Mouse (Mus musculus): ENCODE measurements around the gene Nrxn3. TPM values are rescaled to one million over a fixed set of nuclear protein-coding genes. Genes with fewer than 3 reads are reported as not detected.

The Nrxn3 gene
- polyA plus RNA-seq, 1 experiment: 3.0 TPM

DNA sequence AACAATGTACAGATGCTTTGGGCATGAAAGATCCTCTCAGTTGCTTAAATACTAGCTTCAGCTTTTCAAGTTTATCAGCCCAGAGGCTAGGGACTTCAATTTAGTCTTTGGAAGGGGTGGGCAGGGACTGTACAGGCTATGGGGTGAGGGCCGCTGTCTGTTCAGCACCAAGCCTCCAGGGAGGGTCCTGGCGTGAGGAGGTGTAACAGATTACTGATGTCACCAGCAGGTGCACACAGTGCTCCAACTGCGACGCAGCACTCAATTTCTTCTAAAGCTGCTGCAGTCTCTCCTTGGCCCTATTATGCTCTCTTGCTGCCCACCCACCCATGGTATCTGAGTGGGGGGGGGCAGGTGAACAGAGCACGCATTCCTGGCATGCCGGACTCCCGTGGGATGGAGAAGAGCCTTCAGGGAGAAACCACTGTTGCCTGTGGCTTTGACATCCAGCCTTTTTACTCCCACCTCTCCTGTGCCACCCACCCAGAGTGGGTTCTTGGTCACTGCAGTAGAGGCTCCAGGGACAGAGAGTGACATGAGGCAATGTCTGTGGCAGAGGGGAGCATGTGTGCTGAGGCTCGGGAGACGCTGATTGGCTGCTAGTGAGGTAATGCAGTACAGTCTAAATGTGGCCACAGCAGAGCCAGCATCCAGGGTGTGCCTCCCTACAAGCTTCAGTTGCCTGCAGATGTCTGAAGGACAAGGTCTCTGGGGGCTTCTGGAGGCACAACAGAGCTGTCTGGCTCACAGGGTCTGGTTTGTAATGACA lies 406.6 kb downstream of the Nrxn3 start:
- TF ChIP-seq MYOD1 (IDR thresholded peaks at IDR 0.05; ENCODE audit: control insufficient read depth in 1 of 3, insufficient read length in 2 of 3, low read depth in 2 of 3): no peak
- Histone ChIP-seq H3K27me3 (ENCODE audit: control insufficient read depth, insufficient read depth, insufficient read length) (no peaks in the 10 kb centered on the region), H3K4me2 (ENCODE audit: low read depth) (no peak overlapping the region), H3K36me3 (ENCODE audit: control insufficient read depth, insufficient read depth) (no peaks in the 10 kb centered on the region), H3K4me3 (no peak overlapping the region), H3K79me2 (ENCODE audit: control insufficient read depth, insufficient read depth) (no peaks in the 10 kb centered on the region), H3ac (ENCODE audit: control insufficient read depth, insufficient read length) (no peak overlapping the region)

GRCm38 (mm10) chr12:89134333-89134732 lies 411.7 kb downstream of the Nrxn3 start:
- no peak for TF ChIP-seq CEBPB (IDR thresholded peaks at IDR 0.05; ENCODE audit: insufficient read depth, poor library complexity, severe bottlenecking)
- Histone ChIP-seq H3K4me2 (ENCODE audit: low read depth) (no peak overlapping the region), H3K36me3 (ENCODE audit: control insufficient read depth, insufficient read depth) (no peaks in the 10 kb centered on the region)

GRCm38 (mm10) chr12:89134774-89135307 lies 412.2 kb downstream of the Nrxn3 start:
- TF ChIP-seq MYOD1 (IDR thresholded peaks at IDR 0.05; ENCODE audit: control insufficient read depth in 1 of 3, insufficient read length in 2 of 3, low read depth in 2 of 3) (no peak), POLR2AphosphoS2 (IDR thresholded peaks at IDR 0.05; ENCODE audit: insufficient read length, low read depth) (no peak), MYOG (IDR thresholded peaks at IDR 0.05; ENCODE audit: control insufficient read depth in 1 of 3, insufficient read depth in 1 of 3, insufficient read length in 2 of 3, low read depth in 2 of 3) (no peak), TCF3 (IDR thresholded peaks at IDR 0.05; ENCODE audit: insufficient read length, low read depth) (no peak), REST (IDR thresholded peaks at IDR 0.05; ENCODE audit: insufficient read depth, insufficient read length) (no peak), MAX (IDR thresholded peaks at IDR 0.05; ENCODE audit: low read depth) (no peak), POLR2A (IDR thresholded peaks at IDR 0.05; ENCODE audit: insufficient read length, low read depth) (no peak), USF1 (IDR thresholded peaks at IDR 0.05; ENCODE audit: low read depth) (no peak)
- H3K27me3 ChIP-seq (ENCODE audit: control insufficient read depth, insufficient read depth, insufficient read length): no peaks in the 10 kb centered on the region
- H3K4me3 ChIP-seq: no peak overlapping the region
- no peak overlapping the region for H3ac ChIP-seq (ENCODE audit: control insufficient read depth, insufficient read length)
- H3K4me2 ChIP-seq (ENCODE audit: low read depth): no peak overlapping the region
- H3K36me3 ChIP-seq (ENCODE audit: control insufficient read depth, insufficient read depth): no peaks in the 10 kb centered on the region
- H3K79me2 ChIP-seq (ENCODE audit: control insufficient read depth, insufficient read depth): no peaks in the 10 kb centered on the region

More at GRCm38 (mm10) chr12:89134333-89134732, 411.7 kb downstream of the Nrxn3 start:
- Histone ChIP-seq H3K4me3 (no peak overlapping the region), H3ac (ENCODE audit: control insufficient read depth, insufficient read length) (no peak overlapping the region), H3K79me2 (ENCODE audit: control insufficient read depth, insufficient read depth) (no peaks in the 10 kb centered on the region), H3K27me3 (ENCODE audit: control insufficient read depth, insufficient read depth, insufficient read length) (no peaks in the 10 kb centered on the region)

DNA sequence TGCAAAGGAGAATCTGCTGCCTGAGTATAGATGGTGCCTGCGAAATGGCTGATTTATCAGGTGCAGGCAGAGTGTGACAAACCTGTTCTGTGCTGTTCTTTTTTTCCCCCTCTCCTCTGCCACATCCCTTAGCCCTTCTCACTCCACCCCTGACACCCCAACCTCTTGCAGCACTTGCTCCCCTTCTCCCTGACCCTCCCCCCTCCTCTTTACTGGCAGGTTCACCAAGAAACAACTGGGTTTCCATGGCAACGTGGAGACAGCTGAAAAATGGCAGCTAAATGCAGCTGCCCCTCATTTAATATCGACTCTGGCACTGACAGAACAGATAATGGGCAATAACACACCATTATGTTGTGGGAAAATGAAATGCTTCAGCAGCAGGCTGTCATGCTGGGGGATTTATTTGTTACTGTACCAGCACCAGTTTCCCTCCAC lies 426.3 kb downstream of the Nrxn3 start:
- no peak for TF ChIP-seq POLR2AphosphoS2 (IDR thresholded peaks at IDR 0.05; ENCODE audit: insufficient read length, low read depth)
- no peak for TF ChIP-seq CEBPB (IDR thresholded peaks at IDR 0.05; ENCODE audit: insufficient read depth, poor library complexity, severe bottlenecking)
- no peak for TF ChIP-seq MAX (IDR thresholded peaks at IDR 0.05; ENCODE audit: low read depth)
- TF ChIP-seq SRF (IDR thresholded peaks at IDR 0.05; ENCODE audit: control insufficient read depth, insufficient read length, low read depth): no peak
- TF ChIP-seq USF1 (IDR thresholded peaks at IDR 0.05; ENCODE audit: low read depth): no peak
- no peak for TF ChIP-seq E2F4 (IDR thresholded peaks at IDR 0.05; ENCODE audit: insufficient read depth)
- no peak for TF ChIP-seq MYOD1 (IDR thresholded peaks at IDR 0.05; ENCODE audit: control insufficient read depth in 1 of 3, insufficient read length in 2 of 3, low read depth in 2 of 3)
- no peak for TF ChIP-seq TCF12 (IDR thresholded peaks at IDR 0.05; ENCODE audit: insufficient read depth, poor library complexity, severe bottlenecking)
- TF ChIP-seq POLR2A (IDR thresholded peaks at IDR 0.05; ENCODE audit: insufficient read length, low read depth): no peak
- no peak for TF ChIP-seq REST (IDR thresholded peaks at IDR 0.05; ENCODE audit: insufficient read depth, insufficient read length)
- TF ChIP-seq MYOG (IDR thresholded peaks at IDR 0.05; ENCODE audit: control insufficient read depth in 1 of 3, insufficient read depth in 1 of 3, insufficient read length in 2 of 3, low read depth in 2 of 3): no peak
- no peak overlapping the region for H3ac ChIP-seq (ENCODE audit: control insufficient read depth, insufficient read length)
- H3K79me2 ChIP-seq (ENCODE audit: control insufficient read depth, insufficient read depth): no peaks in the 10 kb centered on the region
- no peaks in the 10 kb centered on the region for H3K36me3 ChIP-seq (ENCODE audit: control insufficient read depth, insufficient read depth)
- H3K4me2 ChIP-seq (ENCODE audit: low read depth): no peak overlapping the region
- H3K27me3 ChIP-seq (ENCODE audit: control insufficient read depth, insufficient read depth, insufficient read length): no peaks in the 10 kb centered on the region
- no peak overlapping the region for H3K4me3 ChIP-seq

DNA sequence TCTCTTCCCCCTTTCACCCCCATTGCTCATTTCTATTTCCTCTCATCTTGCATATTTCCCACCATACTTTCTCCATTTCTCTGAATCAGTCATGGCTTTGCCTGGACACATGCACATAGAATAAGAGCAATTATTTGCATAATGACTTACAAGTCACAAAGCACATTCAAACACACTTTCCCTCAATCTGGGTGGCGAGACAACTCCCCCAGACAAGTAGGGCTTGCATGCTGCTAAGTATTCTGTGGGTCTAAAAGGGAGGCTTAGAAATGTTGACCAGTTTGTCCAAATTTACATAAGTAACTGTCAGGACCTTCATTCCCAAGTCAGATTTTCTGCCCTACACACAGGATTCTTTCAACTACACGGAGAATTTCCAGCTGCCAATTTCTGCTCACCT lies 426.8 kb downstream of the Nrxn3 start:
- Histone ChIP-seq H3K4me3 (no peak overlapping the region), H3K4me2 (ENCODE audit: low read depth) (no peak overlapping the region), H3K27me3 (ENCODE audit: control insufficient read depth, insufficient read depth, insufficient read length) (no peaks in the 10 kb centered on the region), H3ac (ENCODE audit: control insufficient read depth, insufficient read length) (no peak overlapping the region), H3K79me2 (ENCODE audit: control insufficient read depth, insufficient read depth) (no peaks in the 10 kb centered on the region), H3K36me3 (ENCODE audit: control insufficient read depth, insufficient read depth) (no peaks in the 10 kb centered on the region)
- TF ChIP-seq USF1 (IDR thresholded peaks at IDR 0.05; ENCODE audit: low read depth) (no peak), TCF3 (IDR thresholded peaks at IDR 0.05; ENCODE audit: insufficient read length, low read depth) (no peak), REST (IDR thresholded peaks at IDR 0.05; ENCODE audit: insufficient read depth, insufficient read length) (no peak), CEBPB (IDR thresholded peaks at IDR 0.05; ENCODE audit: insufficient read depth, poor library complexity, severe bottlenecking) (no peak), POLR2A (IDR thresholded peaks at IDR 0.05; ENCODE audit: insufficient read length, low read depth) (no peak)
